Mouse (Mus musculus) left cerebral cortex, postnatal 14 days (tissue): ENCODE measurements around the gene A430089I19Rik. TPM values are rescaled to one million over a fixed set of nuclear protein-coding genes. Genes with fewer than 3 reads are reported as not detected.
"Not testable (repeated sequence)": the region's sequence is repeated elsewhere in the genome, so short reads cannot be mapped to it uniquely, and the experiment has no call there.

Source experiments
- DNase-seq, 2 experiments: peaks; one replicate each; pipeline ENCODE4 v3.0.0; 2021 to 2022; ENCODE audit warnings: low spot score in 2 of 2, mixed read lengths in 1 of 2
- intact Hi-C: fragments of 180-260 bp; cut with DNase I; formaldehyde crosslinking; loops from one replicate; pipeline ENCODE4 v1.15.1; 2025
- long read RNA-seq, 2 experiments: library from polyadenylated mRNA; stranded (forward); transcript quantifications; one replicate each; pipeline ENCODE4 v2.0.0; 2021
- total RNA-seq, 2 experiments: library from RNA; stranded (reverse); gene quantifications; 2 replicates each; pipeline ENCODE4 v1.2.3; 2021

A430089I19Rik gene
- total RNA-seq, result not detected
- long read RNA-seq, experiment 1, result 0 reads
- long read RNA-seq, experiment 2, result 0 reads

GRCm38 (mm10) chr5:94306696-94307095 is at the start of gene A430089I19Rik:
A430089I19Rik (minus strand) TSS chr5:94306796.
- intact Hi-C loops, DNase-seq: not testable (repeated sequence)

GRCm38 (mm10) chr5:94339449-94339848 is 32.9 kb upstream of the A430089I19Rik start, which contains the start of gene AA792892:
AA792892 (plus strand) TSS chr5:94339749.
- intact Hi-C loops, DNase-seq: not testable (repeated sequence)

DNA sequence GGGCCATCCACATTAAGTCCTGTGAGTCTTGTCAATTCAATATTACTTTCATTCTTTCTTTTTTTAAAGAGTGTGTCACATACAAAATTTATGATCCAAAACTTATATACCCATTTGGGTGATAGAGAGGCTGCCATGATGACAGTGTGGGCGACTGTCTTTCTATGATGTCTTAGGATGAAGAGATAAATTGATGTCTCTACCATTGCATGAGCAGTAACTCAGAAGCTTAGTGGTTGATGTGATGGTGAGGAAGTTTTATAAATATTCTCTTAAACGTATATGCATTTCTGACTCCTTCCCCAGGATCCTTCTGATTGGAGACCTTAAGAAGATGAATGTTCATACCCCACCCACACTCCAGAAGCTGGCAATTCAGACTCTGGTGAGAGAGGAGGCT is 7.5 kb upstream of the A430089I19Rik start, which contains the start of gene Gm6502:
TSS of gene Gm6502 (plus strand) at position 301 of the 400 bp plus-strand sequence.
- DNase-seq, intact Hi-C loops: not testable (repeated sequence)

Other genes starting within 250 kb of the A430089I19Rik start
- not detected for gene BC061212, start 236.3 kb downstream of the A430089I19Rik start, total RNA-seq
- not detected for gene Gm6351, start 230.4 kb downstream of the A430089I19Rik start, total RNA-seq
- not detected for gene Gm3106, start 88.8 kb downstream of the A430089I19Rik start, total RNA-seq
- not detected for gene Gm6502, start 7.6 kb upstream of the A430089I19Rik start, total RNA-seq
- gene AA792892, start 33.0 kb upstream of the A430089I19Rik start, total RNA-seq, result not detected
- not detected for gene Gm7682, start 139.0 kb upstream of the A430089I19Rik start, total RNA-seq
- gene Gm3139, start 219.5 kb upstream of the A430089I19Rik start, total RNA-seq, result not detected